ENCODE assay signal across 10 mouse cellular contexts in genomic region chr6:119467785-119468059, GRCm38 (mm10). TPM values are rescaled to one million over a fixed set of nuclear protein-coding genes. Genes with fewer than 3 reads are reported as not detected.
DNase-seq lines count a peak whose midpoint lies in the region; ATAC-seq and TF ChIP-seq lines count a peak whose summit lies in the region.
"Had no signal": no experiment of that assay in that cellular context is flagged by ENCODE, and none has a peak within 500 bp of the region (broad histone marks: within the 10 kb centered on the region; RNA-seq: fewer than 3 reads in every experiment).

No protein-coding gene starts in this region.

- peak; percentile 29; the same call in 1 of the 2 replicates for ATAC-seq in heart, embryonic 14.5 days (ENCODE audit: insufficient number of reproducible peaks, insufficient read depth, low FRiP score, low read depth)
- ATAC-seq in midbrain, embryonic 16.5 days = no peak
- no peak for ATAC-seq in midbrain, embryonic 13.5 days
- ATAC-seq in stomach, embryonic 15.5 days (ENCODE audit: insufficient read depth, low FRiP score, low read depth) = 0 out of 2 replicates have a peak, but pooled peaks have one; percentile 18

- no peaks in the 10 kb centered on the region for H3K9me3 ChIP-seq in heart, embryonic 14.5 days (ENCODE audit: control insufficient read depth, low read length)
- no peaks in the 10 kb centered on the region for H3K9me3 ChIP-seq in midbrain, embryonic 16.5 days (replicated peaks; ENCODE audit: control insufficient read depth, low read length, poor library complexity, severe bottlenecking)
- H3K9me3 ChIP-seq in midbrain, embryonic 13.5 days = no peaks in the 10 kb centered on the region
- no peaks in the 10 kb centered on the region for H3K9me3 ChIP-seq in stomach, embryonic 15.5 days

- no peak for TF ChIP-seq POLR2A in brain, embryonic 14.5 days (IDR thresholded peaks at IDR 0.05; ENCODE audit: borderline replicate concordance, extremely low read depth, insufficient read depth, insufficient read length, poor library complexity, severe bottlenecking)

- 67% methylated on average over 2 of the region's 2 CpGs for WGBS in heart, embryonic 14.5 days
- 77% methylated on average over 2 of the region's 2 CpGs for WGBS in midbrain, embryonic 16.5 days
- WGBS in midbrain, embryonic 13.5 days = 72% methylated on average over 2 of the region's 2 CpGs
- 76% methylated on average over 2 of the region's 2 CpGs for WGBS in stomach, embryonic 15.5 days

- H3K27ac ChIP-seq in heart, embryonic 14.5 days (replicated peaks in 1 of 2; ENCODE audit: control insufficient read depth in 1 of 2, insufficient read depth in 1 of 2, low read depth in 2 of 2, low read length in 2 of 2) = peak overlapping the region; percentile 82 to 90
- H3K27ac ChIP-seq in midbrain, embryonic 16.5 days (ENCODE audit: low read length) = no peak overlapping the region
- no peak overlapping the region for H3K27ac ChIP-seq in midbrain, embryonic 13.5 days
- peak overlapping the region; percentile 17; the same call in 1 of the 2 replicates for H3K27ac ChIP-seq in stomach, embryonic 15.5 days

- H3K27me3 ChIP-seq in heart, embryonic 14.5 days (ENCODE audit: control insufficient read depth, insufficient read depth, low read length) = no peaks in the 10 kb centered on the region
- no peaks in the 10 kb centered on the region for H3K27me3 ChIP-seq in midbrain, embryonic 16.5 days (ENCODE audit: control insufficient read depth, insufficient read depth, low read depth, low read length)
- no peaks in the 10 kb centered on the region for H3K27me3 ChIP-seq in midbrain, embryonic 13.5 days
- no peaks in the 10 kb centered on the region for H3K27me3 ChIP-seq in stomach, embryonic 15.5 days (replicated peaks)

- H3K36me3 ChIP-seq in heart, embryonic 14.5 days (ENCODE audit: control insufficient read depth, insufficient read depth, low read length) = no peaks in the 10 kb centered on the region
- no peaks in the 10 kb centered on the region for H3K36me3 ChIP-seq in midbrain, embryonic 16.5 days (ENCODE audit: control insufficient read depth, insufficient read depth, low read length)
- H3K36me3 ChIP-seq in midbrain, embryonic 13.5 days = no peaks in the 10 kb centered on the region
- H3K36me3 ChIP-seq in stomach, embryonic 15.5 days = no peaks in the 10 kb centered on the region

- H3K4me3 ChIP-seq in heart, embryonic 14.5 days (ENCODE audit: control insufficient read depth in 1 of 2, insufficient read depth in 1 of 2, low read depth in 1 of 2, low read length in 2 of 2) = no peak overlapping the region
- no peak overlapping the region for H3K4me3 ChIP-seq in midbrain, embryonic 16.5 days (ENCODE audit: low read depth, low read length)
- H3K4me3 ChIP-seq in midbrain, embryonic 13.5 days (replicated peaks) = no peak overlapping the region
- H3K4me3 ChIP-seq in stomach, embryonic 15.5 days (replicated peaks) = no peak overlapping the region
- H3K4me3 ChIP-seq: erythroblast, embryonic 14.5 days had no signal

- H3K9ac ChIP-seq in heart, embryonic 14.5 days (ENCODE audit: low read length) = peak overlapping the region; percentile 45; the same call in 1 of the 2 replicates
- H3K9ac ChIP-seq in midbrain, embryonic 16.5 days (ENCODE audit: low read depth, low read length) = peak overlapping the region; percentile 8; the same call in 1 of the 2 replicates
- H3K9ac ChIP-seq in midbrain, embryonic 13.5 days (replicated peaks) = no peak overlapping the region
- H3K9ac ChIP-seq in stomach, embryonic 15.5 days = no peak overlapping the region

- TF ChIP-seq CTCF in brain, embryonic 14.5 days (IDR thresholded peaks at IDR 0.05; ENCODE audit: borderline replicate concordance, extremely low read depth, insufficient read depth, insufficient read length) = peak; percentile 21; the same call in 1 of the 2 replicates

- no peak for DNase-seq in heart, adult 9 months (ENCODE audit: low spot score in 2 of 2)
- DNase-seq in brain, embryonic 14.5 days (ENCODE audit: low read depth) = no peak
- no peak for DNase-seq in spleen, postnatal 10 days (ENCODE audit: low spot score in 2 of 2)
- DNase-seq in cerebellum, postnatal 4 days (ENCODE audit: low spot score in 2 of 2) = no peak
- DNase-seq: lung, adult 18-20 months had no signal

- peaks cover 11 to 12% of the 10 kb centered on the region in 2 experiments for H3K4me1 ChIP-seq in heart, embryonic 14.5 days (ENCODE audit: control insufficient read depth in 2 of 2, insufficient read depth in 2 of 2, low read length in 2 of 2)
- H3K4me1 ChIP-seq in midbrain, embryonic 16.5 days (ENCODE audit: control insufficient read depth, insufficient read depth, low read length) = no peaks in the 10 kb centered on the region
- no peaks in the 10 kb centered on the region; the same call in 1 of the 2 replicates for H3K4me1 ChIP-seq in midbrain, embryonic 13.5 days (replicated peaks)
- no peaks in the 10 kb centered on the region; the same call in 1 of the 2 replicates for H3K4me1 ChIP-seq in stomach, embryonic 15.5 days

- no peak overlapping the region for H3K4me2 ChIP-seq in heart, embryonic 14.5 days (ENCODE audit: low read length)
- H3K4me2 ChIP-seq in midbrain, embryonic 16.5 days (ENCODE audit: low read length) = no peak overlapping the region
- no peak overlapping the region for H3K4me2 ChIP-seq in midbrain, embryonic 13.5 days (replicated peaks)
- no peak overlapping the region for H3K4me2 ChIP-seq in stomach, embryonic 15.5 days

RNA-seq across cellular contexts. Expression of gene Fbxl14, which starts 11.7 kb away (rescaled TPM):
- polyA plus RNA-seq in heart, embryonic 14.5 days (2014; fragmentation: Nextera tagmentation; extraction: Ambion mirVana) = 3.0 and 4.4 TPM in 2 replicates
- polyA plus RNA-seq in midbrain, embryonic 16.5 days (2015; fragmentation: Nextera tagmentation; extraction: Ambion mirVana) = 2.0 and 2.5 TPM in 2 replicates
- 3.5 and 4.1 TPM in 2 replicates for polyA plus RNA-seq in midbrain, embryonic 13.5 days (2015; fragmentation: Nextera tagmentation; extraction: Ambion mirVana)
- polyA plus RNA-seq in brain, embryonic 14.5 days (2012; rRNA removed) = 57.6 and 75.1 TPM in 2 replicates
- 4.3 and 4.8 TPM in 2 replicates for polyA plus RNA-seq in stomach, embryonic 15.5 days (2015; fragmentation: Nextera tagmentation; extraction: Ambion mirVana)

RNA-seq across cellular contexts. Expression of gene Adipor2, which starts 50.2 kb away (rescaled TPM):
- polyA plus RNA-seq in heart, embryonic 14.5 days (2014; fragmentation: Nextera tagmentation; extraction: Ambion mirVana) = 21.8 and 27.1 TPM in 2 replicates
- 32.8 and 39.3 TPM in 2 replicates for polyA plus RNA-seq in midbrain, embryonic 16.5 days (2015; fragmentation: Nextera tagmentation; extraction: Ambion mirVana)
- polyA plus RNA-seq in midbrain, embryonic 13.5 days (2015; fragmentation: Nextera tagmentation; extraction: Ambion mirVana) = 38.1 and 39.9 TPM in 2 replicates
- polyA plus RNA-seq in brain, embryonic 14.5 days (2012; rRNA removed) = 44.4 and 45.4 TPM in 2 replicates
- 53.9 and 58.7 TPM in 2 replicates for polyA plus RNA-seq in stomach, embryonic 15.5 days (2015; fragmentation: Nextera tagmentation; extraction: Ambion mirVana)

Comparison
In these comparisons a context has a peak if more than half of its experiments do, and no peak if none do; other contexts are left out.
1. H3K9ac ChIP-seq: peak in heart, embryonic 14.5 days (single experiment) and midbrain, embryonic 16.5 days (single experiment); none in midbrain, embryonic 13.5 days (single experiment) and stomach, embryonic 15.5 days (single experiment).
2. ATAC-seq: peak in heart, embryonic 14.5 days (single experiment) and stomach, embryonic 15.5 days (single experiment); none in midbrain, embryonic 16.5 days (single experiment) and midbrain, embryonic 13.5 days (single experiment).
3. H3K27ac ChIP-seq: peak in heart, embryonic 14.5 days (2 of 2) and stomach, embryonic 15.5 days (single experiment); none in midbrain, embryonic 16.5 days (single experiment) and midbrain, embryonic 13.5 days (single experiment).
4. RNA of gene Fbxl14, which starts 11.7 kb away (polyA plus RNA-seq): 57.6 to 75.1 TPM in brain, embryonic 14.5 days; 3.0 to 4.4 TPM in heart, embryonic 14.5 days, 4.3 to 4.8 TPM in stomach, embryonic 15.5 days, 3.5 to 4.1 TPM in midbrain, embryonic 13.5 days and 2.0 to 2.5 TPM in midbrain, embryonic 16.5 days; every median in the first group is over 10 times any median in the second.